Mouse (Mus musculus): ENCODE data around the gene Rgp1.
"Not testable (repeated sequence)": the region's sequence is repeated elsewhere in the genome, so short reads cannot be mapped to it uniquely, and the experiment has no call there.

Gene Rgp1

DNA sequence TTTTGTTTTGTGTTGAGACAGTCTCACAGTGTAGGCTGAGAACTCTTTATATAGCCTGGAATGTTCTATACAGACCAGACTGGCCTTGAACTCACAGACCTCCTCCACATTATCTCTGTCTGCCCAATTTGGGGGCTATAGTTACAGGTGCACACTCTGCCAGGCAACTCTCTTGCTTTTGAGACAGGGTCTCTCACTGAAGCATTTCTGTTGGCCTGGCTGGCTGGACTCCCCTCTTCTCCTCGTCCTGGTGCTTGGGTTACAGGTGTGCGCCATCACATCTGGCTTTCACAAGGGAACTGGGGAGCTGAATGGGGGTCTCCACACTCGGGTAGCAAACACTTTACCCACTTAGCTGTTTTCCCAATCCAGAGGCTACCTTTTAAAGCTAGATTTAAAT, 13.4 kb downstream of the Rgp1 start:
- peaks cover 2% of the 10 kb centered on the region; the same call in 1 of the 2 replicates for H3K4me1 ChIP-seq (replicated peaks; ENCODE audit: low read depth, low read length)
- no peaks in the 10 kb centered on the region for H3K36me3 ChIP-seq (ENCODE audit: insufficient read depth, low read length)
- no peaks in the 10 kb centered on the region for H3K9me3 ChIP-seq (ENCODE audit: low read length)
- peaks cover 2% of the 10 kb centered on the region; the same call in 1 of the 2 replicates for H3K27me3 ChIP-seq (ENCODE audit: insufficient read depth, low read length)
- TF ChIP-seq CTCF (conservative IDR thresholded peaks at IDR 0.05; ENCODE audit: low read length), result no peak
- no peak for TF ChIP-seq NANOG (IDR thresholded peaks at IDR 0.05; ENCODE audit: borderline replicate concordance, low read length)
- TF ChIP-seq POU5F1 (IDR thresholded peaks at IDR 0.05; ENCODE audit: borderline replicate concordance, low read length), result no peak
- H3K4me3 ChIP-seq (replicated peaks; ENCODE audit: low read length), result no peak overlapping the region

DNA sequence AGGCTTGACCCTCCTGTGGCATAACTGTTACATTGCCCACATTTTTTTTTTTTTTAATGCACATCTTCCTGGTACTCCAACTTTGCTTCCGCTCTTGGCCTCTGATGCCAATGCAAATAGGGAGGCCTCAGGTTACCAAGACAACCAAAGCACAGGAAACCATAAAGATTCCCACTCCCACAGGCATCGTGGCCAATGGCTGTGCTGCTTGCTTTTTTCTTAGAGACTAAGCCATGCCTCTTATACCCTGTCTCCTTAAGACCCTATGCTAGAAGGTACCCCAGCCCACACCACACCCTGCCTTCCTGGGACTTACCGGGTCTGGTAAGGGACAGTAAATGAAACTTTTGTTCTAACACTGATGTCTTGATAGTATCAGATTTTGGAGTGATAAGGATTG, 14.9 kb downstream of the Rgp1 start:
- TF ChIP-seq NANOG (IDR thresholded peaks at IDR 0.05; ENCODE audit: borderline replicate concordance, low read length) (no peak), POU5F1 (IDR thresholded peaks at IDR 0.05; ENCODE audit: borderline replicate concordance, low read length) (no peak), CTCF (conservative IDR thresholded peaks at IDR 0.05; ENCODE audit: low read length) (no peak)
- H3K4me3 ChIP-seq (replicated peaks; ENCODE audit: low read length), result no peak overlapping the region
- H3K4me1 ChIP-seq (replicated peaks; ENCODE audit: low read depth, low read length), result no peaks in the 10 kb centered on the region
- H3K9me3 ChIP-seq (ENCODE audit: low read length), result no peaks in the 10 kb centered on the region
- peaks cover 2% of the 10 kb centered on the region; the same call in 1 of the 2 replicates for H3K27me3 ChIP-seq (ENCODE audit: insufficient read depth, low read length)
- H3K36me3 ChIP-seq (ENCODE audit: insufficient read depth, low read length), result no peaks in the 10 kb centered on the region

DNA sequence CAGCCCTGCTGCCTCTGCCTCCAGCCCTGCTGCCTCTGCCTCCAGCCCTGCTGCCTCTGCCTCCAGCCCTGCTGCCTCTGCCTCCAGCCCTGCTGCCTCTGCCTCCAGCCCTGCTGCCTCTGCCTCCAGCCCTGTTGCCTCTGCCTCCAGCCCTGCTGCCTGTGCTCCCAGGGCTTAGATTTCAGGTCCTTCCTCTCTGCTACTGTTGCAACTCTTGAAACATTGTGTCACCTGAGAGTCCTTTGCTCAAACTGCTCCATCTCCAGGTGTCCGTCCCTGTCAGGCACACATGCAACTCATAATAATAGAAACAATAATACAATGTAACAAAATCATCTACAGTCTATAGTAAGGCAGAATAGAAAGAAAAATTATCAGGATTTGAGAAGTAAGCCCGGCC, 18.1 kb downstream of the Rgp1 start:
- H3K27me3 ChIP-seq (ENCODE audit: insufficient read depth, low read length); H3K4me1 ChIP-seq (replicated peaks; ENCODE audit: low read depth, low read length); H3K9me3 ChIP-seq (ENCODE audit: low read length); H3K36me3 ChIP-seq (ENCODE audit: insufficient read depth, low read length); H3K4me3 ChIP-seq (replicated peaks; ENCODE audit: low read length): not testable (repeated sequence)

DNA sequence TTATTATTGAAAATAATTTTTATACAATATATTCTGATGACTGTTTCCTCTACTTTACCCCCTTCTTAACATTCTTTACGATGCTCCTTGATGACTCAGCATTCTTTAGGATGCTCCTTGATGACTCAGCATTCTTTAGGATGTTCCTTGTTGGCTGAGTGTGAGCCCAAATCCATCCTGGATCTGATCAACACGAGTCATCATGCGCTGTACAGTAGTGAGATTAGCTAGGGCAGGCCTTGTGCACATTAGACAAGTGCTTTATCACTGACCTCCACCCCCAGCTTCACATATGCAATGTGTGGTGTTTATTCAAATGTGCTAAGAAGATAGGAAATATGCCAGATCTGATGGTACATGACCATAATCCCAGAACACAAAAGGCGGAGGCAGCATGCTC, 19.7 kb downstream of the Rgp1 start:
- Histone ChIP-seq H3K36me3 (ENCODE audit: insufficient read depth, low read length) (no peaks in the 10 kb centered on the region), H3K4me3 (replicated peaks; ENCODE audit: low read length) (no peak overlapping the region), H3K4me1 (replicated peaks; ENCODE audit: low read depth, low read length) (no peaks in the 10 kb centered on the region), H3K27me3 (ENCODE audit: insufficient read depth, low read length) (no peaks in the 10 kb centered on the region), H3K9me3 (ENCODE audit: low read length) (peaks cover 4% of the 10 kb centered on the region; the same call in 1 of the 2 replicates)
- no peak for TF ChIP-seq POU5F1 (IDR thresholded peaks at IDR 0.05; ENCODE audit: borderline replicate concordance, low read length)
- TF ChIP-seq NANOG (IDR thresholded peaks at IDR 0.05; ENCODE audit: borderline replicate concordance, low read length), result no peak
- no peak for TF ChIP-seq CTCF (conservative IDR thresholded peaks at IDR 0.05; ENCODE audit: low read length)

DNA sequence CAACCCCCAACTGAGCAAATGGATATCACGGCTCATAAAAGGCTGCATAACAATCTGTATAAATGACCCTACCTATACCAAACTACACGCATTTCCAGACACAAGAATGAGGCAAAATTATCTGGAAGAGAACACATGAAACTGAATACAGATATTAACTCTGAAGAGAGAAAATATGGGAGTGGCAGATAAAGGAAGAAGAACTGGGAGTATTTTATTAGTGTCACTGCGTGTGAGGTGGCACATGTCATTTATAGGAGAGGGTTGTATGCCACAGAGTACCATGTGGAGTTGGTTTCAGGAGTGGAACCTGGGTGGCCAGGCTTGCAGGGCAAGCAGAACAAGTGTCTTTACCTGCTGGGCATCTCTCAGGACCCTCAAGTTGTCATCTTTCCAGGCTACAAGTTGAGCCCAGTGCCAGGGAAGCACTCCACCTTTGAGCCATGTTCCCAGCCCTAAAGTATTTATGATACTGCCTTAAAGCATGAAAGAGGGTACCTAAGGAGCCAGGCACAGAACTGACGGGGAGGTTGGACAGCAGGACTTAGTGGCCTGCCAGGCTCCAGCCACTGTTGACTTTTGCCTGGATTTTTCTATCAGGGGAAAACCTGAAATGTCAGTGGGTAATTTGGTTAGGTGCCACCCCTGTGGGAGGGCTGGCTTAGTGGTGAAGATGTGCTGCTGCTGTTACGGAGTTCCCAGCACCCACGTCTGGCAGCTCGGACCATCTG, 20.3 kb downstream of the Rgp1 start:
- Histone ChIP-seq H3K9me3 (ENCODE audit: low read length) (peaks cover 4% of the 10 kb centered on the region; the same call in 1 of the 2 replicates), H3K27me3 (ENCODE audit: insufficient read depth, low read length) (no peaks in the 10 kb centered on the region), H3K4me3 (replicated peaks; ENCODE audit: low read length) (no peak overlapping the region), H3K36me3 (ENCODE audit: insufficient read depth, low read length) (no peaks in the 10 kb centered on the region), H3K4me1 (replicated peaks; ENCODE audit: low read depth, low read length) (no peaks in the 10 kb centered on the region)
- TF ChIP-seq CTCF (conservative IDR thresholded peaks at IDR 0.05; ENCODE audit: low read length) (no peak), NANOG (IDR thresholded peaks at IDR 0.05; ENCODE audit: borderline replicate concordance, low read length) (no peak), POU5F1 (IDR thresholded peaks at IDR 0.05; ENCODE audit: borderline replicate concordance, low read length) (no peak)

DNA sequence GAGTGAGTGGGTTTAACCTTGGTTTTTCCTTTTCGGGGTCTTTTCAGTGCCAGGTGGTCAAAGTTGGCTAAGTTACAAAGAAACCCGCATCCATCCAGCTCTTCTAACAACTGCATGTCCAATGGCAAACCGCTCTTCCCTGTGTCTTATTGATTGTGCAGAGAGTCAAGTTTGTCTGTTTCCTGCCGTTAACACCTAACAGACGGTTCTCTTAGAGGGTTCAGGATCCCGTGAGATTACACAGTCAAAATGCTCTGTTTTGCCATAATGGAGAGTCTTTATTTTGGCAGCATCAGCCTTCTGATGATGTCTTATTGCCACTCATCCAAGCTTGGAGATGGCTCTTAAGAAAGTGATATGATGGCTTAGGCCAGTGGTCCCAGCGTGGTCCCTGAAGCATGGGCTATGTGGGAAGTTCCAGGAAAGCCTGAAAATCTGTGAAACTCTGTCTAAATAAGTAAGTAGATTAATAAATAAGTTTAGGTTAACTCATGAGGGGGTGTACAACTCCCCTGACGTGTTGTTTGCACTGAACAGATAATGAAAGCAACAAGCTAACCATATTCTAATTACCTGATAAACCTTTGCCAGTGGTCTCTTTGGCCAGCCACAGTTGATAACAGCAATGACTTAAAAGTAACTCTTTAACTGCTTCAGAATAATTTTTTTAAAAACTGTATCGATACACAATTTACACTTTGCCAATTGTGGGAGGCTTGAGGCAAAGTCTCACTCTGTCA, 21.9 kb downstream of the Rgp1 start:
- no peak for TF ChIP-seq POU5F1 (IDR thresholded peaks at IDR 0.05; ENCODE audit: borderline replicate concordance, low read length)
- no peak for TF ChIP-seq CTCF (conservative IDR thresholded peaks at IDR 0.05; ENCODE audit: low read length)
- TF ChIP-seq NANOG (IDR thresholded peaks at IDR 0.05; ENCODE audit: borderline replicate concordance, low read length), result no peak
- no peaks in the 10 kb centered on the region for H3K36me3 ChIP-seq (ENCODE audit: insufficient read depth, low read length)

DNA sequence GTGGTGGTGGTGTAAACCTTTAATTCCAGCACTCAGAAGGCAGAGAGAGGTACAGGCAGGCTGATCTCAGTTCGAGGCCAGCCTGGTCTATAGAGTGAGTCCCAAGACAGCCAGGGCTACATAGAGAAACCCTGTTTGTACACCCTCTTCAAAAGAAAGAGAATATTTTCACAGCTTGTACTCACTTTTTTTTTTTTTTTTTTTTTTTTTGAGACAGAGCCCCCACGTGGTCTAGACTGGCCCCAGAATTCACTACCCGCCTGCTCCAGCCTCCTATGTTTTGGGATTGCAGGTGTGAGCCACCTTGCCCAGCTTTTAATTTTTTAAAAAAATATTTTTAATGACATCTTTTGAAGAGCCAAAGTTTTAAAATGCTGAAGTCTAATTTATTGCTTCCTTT, 25.6 kb downstream of the Rgp1 start:
- Histone ChIP-seq H3K4me3 (replicated peaks; ENCODE audit: low read length) (no peak overlapping the region), H3K9me3 (ENCODE audit: low read length) (peaks cover under 1% of the 10 kb centered on the region; the same call in 1 of the 2 replicates), H3K36me3 (ENCODE audit: insufficient read depth, low read length) (no peaks in the 10 kb centered on the region), H3K4me1 (replicated peaks; ENCODE audit: low read depth, low read length) (no peaks in the 10 kb centered on the region), H3K27me3 (ENCODE audit: insufficient read depth, low read length) (no peaks in the 10 kb centered on the region)
- TF ChIP-seq POU5F1 (IDR thresholded peaks at IDR 0.05; ENCODE audit: borderline replicate concordance, low read length) (no peak), CTCF (conservative IDR thresholded peaks at IDR 0.05; ENCODE audit: low read length) (no peak), NANOG (IDR thresholded peaks at IDR 0.05; ENCODE audit: borderline replicate concordance, low read length) (no peak)

More for the DNA sequence above, 21.9 kb downstream of the Rgp1 start:
- no peaks in the 10 kb centered on the region for H3K27me3 ChIP-seq (ENCODE audit: insufficient read depth, low read length)
- no peak overlapping the region for H3K4me3 ChIP-seq (replicated peaks; ENCODE audit: low read length)
- peaks cover 4% of the 10 kb centered on the region; the same call in 1 of the 2 replicates for H3K9me3 ChIP-seq (ENCODE audit: low read length)
- H3K4me1 ChIP-seq (replicated peaks; ENCODE audit: low read depth, low read length), result no peaks in the 10 kb centered on the region

DNA sequence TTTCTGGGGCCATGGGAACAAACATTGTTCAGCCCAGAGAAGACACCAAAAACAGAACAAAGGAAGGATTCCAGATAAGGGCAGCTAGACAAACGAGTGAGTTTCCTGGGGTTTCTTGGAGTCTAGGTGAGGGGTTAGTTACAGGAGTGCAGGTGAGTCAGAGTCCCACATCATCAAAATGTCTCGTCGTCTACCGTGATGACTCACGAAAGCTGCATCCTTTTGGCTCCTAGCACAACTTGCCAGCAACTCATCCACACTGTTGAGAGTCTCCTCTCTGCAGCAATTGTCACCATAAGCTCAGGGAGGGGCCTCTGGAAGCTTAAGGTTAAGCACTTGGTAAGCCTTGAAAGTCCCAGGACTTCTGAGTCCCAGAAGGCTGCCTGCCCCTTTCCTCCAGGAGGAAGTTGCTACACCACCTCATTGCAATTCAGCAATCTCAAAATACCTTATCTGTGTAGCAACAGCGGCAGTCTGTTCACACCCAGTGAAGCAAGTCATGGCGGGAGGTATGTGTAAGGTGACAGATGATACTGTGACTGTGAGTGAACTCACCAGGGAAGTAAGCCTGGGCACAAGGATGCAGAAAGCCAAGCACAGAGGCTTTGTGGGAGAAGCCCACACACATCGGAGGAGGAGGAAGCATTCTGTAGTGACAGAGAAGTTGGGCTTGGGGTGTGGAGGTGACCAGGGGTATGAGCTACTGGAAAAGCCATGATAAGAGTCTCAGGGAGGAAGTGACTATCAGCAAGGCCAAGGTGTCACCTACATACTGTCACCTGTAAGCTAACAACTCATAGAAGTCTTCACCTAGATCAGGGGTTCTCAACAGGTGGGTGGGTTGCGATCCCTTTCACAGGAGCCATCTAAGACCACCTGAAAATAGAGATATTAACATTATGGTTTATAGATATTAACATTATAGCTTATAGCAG, 26.5 kb downstream of the Rgp1 start:
- TF ChIP-seq NANOG (IDR thresholded peaks at IDR 0.05; ENCODE audit: borderline replicate concordance, low read length) (no peak), POU5F1 (IDR thresholded peaks at IDR 0.05; ENCODE audit: borderline replicate concordance, low read length) (no peak), CTCF (conservative IDR thresholded peaks at IDR 0.05; ENCODE audit: low read length) (no peak)
- H3K4me1 ChIP-seq (replicated peaks; ENCODE audit: low read depth, low read length), result no peaks in the 10 kb centered on the region
- no peaks in the 10 kb centered on the region for H3K9me3 ChIP-seq (ENCODE audit: low read length)
- H3K36me3 ChIP-seq (ENCODE audit: insufficient read depth, low read length), result no peaks in the 10 kb centered on the region
- H3K27me3 ChIP-seq (ENCODE audit: insufficient read depth, low read length), result no peaks in the 10 kb centered on the region
- no peak overlapping the region for H3K4me3 ChIP-seq (replicated peaks; ENCODE audit: low read length)
